Mouse (Mus musculus): ENCODE measurements around the gene Tpo. TPM values are rescaled to one million over a fixed set of nuclear protein-coding genes. Genes with fewer than 3 reads are reported as not detected.

Tpo gene
- polyA plus RNA-seq, 1 experiment from 2014 or later, result not detected

DNA sequence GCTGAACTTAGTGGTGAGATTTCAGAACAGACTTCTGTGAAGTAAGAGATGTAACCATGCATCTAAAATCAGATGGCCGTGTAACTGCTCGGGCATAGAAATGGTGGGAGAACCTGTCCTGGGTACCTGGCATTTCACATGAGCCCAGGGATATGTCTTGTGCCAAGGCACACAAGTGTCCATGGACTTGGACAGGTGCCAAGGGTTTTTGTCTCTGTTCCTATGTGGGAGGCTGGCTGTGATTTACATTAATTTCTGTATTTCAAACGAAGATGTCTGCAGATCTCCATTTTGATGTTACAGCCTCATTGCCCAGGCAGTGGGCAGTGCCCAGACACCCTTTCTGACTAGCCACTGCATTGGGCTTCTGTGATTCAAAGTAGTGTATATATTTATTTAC lies 115.3 kb downstream of the Tpo start:
- 85% methylated on average over 3 of the region's 3 CpGs for WGBS (ENCODE audit: missing documents)
- no peaks in the 10 kb centered on the region for H3K79me2 ChIP-seq (ENCODE audit: inconsistent target)
- H3K27ac ChIP-seq, result no peak overlapping the region
- H3K4me3 ChIP-seq (ENCODE audit: inconsistent target), result no peak overlapping the region
- H3K36me3 ChIP-seq (ENCODE audit: inconsistent target), result no peaks in the 10 kb centered on the region

DNA sequence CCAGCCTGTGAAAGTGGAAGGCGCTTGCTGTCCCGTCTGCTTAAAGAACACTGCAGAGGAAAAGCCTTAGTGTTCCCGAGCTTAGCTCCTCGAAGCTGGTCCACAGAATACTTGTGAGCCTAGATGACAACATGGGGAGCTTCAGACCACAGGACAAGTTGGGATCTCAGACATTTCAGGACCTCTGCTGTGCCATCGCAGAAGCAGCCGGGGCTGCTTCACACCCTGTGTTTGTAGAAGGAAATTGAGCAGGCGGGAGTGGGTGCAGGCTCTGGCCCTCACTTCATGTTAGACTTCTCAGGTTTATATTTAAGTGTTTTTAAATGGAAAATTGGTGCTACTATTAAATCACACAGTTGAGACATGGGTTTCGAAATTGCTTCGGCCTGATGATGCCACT lies 116.9 kb downstream of the Tpo start:
- no peaks in the 10 kb centered on the region for H3K36me3 ChIP-seq (ENCODE audit: inconsistent target)
- H3K79me2 ChIP-seq (ENCODE audit: inconsistent target), result no peaks in the 10 kb centered on the region
- H3K4me3 ChIP-seq (ENCODE audit: inconsistent target), result no peak overlapping the region
- 94% methylated on average over 9 of the region's 9 CpGs for WGBS (ENCODE audit: missing documents)
- no peak overlapping the region for H3K27ac ChIP-seq

DNA sequence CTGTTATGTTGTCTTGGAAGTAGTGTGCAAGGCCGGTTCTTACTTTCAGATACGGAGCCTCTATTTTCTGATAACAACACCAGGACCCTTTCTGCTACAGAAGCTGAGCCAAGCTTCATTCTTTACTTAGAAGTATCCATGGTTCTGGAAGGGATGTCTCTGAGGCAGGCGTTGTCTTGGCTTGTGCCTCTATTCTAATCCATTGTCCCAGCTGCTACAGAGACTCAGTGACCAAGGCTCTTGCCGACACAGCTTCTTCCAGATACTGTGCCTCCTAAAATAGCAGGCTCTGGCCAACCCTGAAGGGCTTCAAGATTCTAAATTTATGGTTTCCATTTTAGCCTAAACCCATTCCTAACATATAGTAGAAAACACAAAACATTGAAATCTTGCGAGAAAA lies 123.7 kb downstream of the Tpo start:
- 93% methylated on average over 5 of the region's 5 CpGs for WGBS (ENCODE audit: missing documents)
- Histone ChIP-seq H3K79me2 (ENCODE audit: inconsistent target) (no peaks in the 10 kb centered on the region), H3K4me3 (ENCODE audit: inconsistent target) (no peak overlapping the region), H3K27ac (no peak overlapping the region), H3K36me3 (ENCODE audit: inconsistent target) (no peaks in the 10 kb centered on the region)

DNA sequence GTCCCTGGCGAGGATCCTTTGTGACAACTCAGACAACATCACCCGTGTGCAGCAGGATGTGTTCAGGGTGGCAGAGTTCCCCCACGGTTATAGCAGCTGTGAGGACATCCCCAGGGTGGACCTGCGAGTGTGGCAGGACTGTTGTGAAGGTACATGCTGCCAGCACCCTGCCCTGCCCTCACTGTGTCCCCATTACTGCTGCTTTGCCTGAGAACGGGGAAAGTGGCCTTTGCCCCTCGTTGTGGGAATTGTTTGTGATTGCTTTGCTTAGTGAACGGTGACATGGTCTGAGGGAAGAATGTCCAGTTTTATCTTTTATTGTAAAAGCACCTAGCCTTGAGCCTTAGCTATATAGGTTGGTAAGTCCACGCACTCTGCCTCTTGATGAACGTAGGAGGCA lies 125.8 kb downstream of the Tpo start:
- no peak overlapping the region for H3K27ac ChIP-seq
- 86% methylated on average over 9 of the region's 9 CpGs for WGBS (ENCODE audit: missing documents)
- H3K36me3 ChIP-seq (ENCODE audit: inconsistent target), result no peaks in the 10 kb centered on the region
- H3K4me3 ChIP-seq (ENCODE audit: inconsistent target), result no peak overlapping the region
- H3K79me2 ChIP-seq (ENCODE audit: inconsistent target), result no peaks in the 10 kb centered on the region

Other genes starting within 250 kb of the Tpo start
- 0.06 TPM in 1 of 3 replicates, not detected in the others for gene Pxdn, start 195.0 kb downstream of the Tpo start, polyA plus RNA-seq (2018)
- not detected in 3 replicates for gene Sntg2, start 240.8 kb upstream of the Tpo start, polyA plus RNA-seq (2018)